Mouse (Mus musculus): ENCODE measurements around the gene Igf2r. TPM values are rescaled to one million over a fixed set of nuclear protein-coding genes. Genes with fewer than 3 reads are reported as not detected.

Gene Igf2r
- 26.6 and 36.2 TPM in 2 replicates for polyA plus RNA-seq (2015; fragmentation: Nextera tagmentation; extraction: Ambion mirVana)

GRCm38 (mm10) chr17:12769380-12769921 lies at the start of gene Igf2r:
Gene Igf2r, minus strand, starts transcription at chr17:12769664.
- peak; percentile 84 for ATAC-seq
- H3K36me3 ChIP-seq (ENCODE audit: control insufficient read depth, insufficient read depth, low read length) = peaks cover 13% of the 10 kb centered on the region; the same call in 1 of the 2 replicates
- WGBS = 39% methylated on average over 67 of the region's 67 CpGs

GRCm38 (mm10) chr17:12815885-12816284 lies 46.4 kb upstream of the Igf2r start:
- Histone ChIP-seq H3K9ac (ENCODE audit: low read depth, low read length) (no peak overlapping the region), H3K4me3 (ENCODE audit: low read length) (no peak overlapping the region), H3K27me3 (replicated peaks; ENCODE audit: control insufficient read depth, insufficient read depth, low read length) (no peaks in the 10 kb centered on the region), H3K27ac (ENCODE audit: low read length) (no peak overlapping the region), H3K36me3 (ENCODE audit: control insufficient read depth, insufficient read depth, low read length) (peaks cover 34% of the 10 kb centered on the region), H3K4me1 (ENCODE audit: control insufficient read depth, insufficient read depth, low read length) (no peaks in the 10 kb centered on the region), H3K9me3 (ENCODE audit: control insufficient read depth, low read length) (peaks cover 28% of the 10 kb centered on the region), H3K4me2 (ENCODE audit: low read depth, low read length) (no peak overlapping the region)
- 92% methylated on average over 4 of the region's 4 CpGs for WGBS
- no peak for ATAC-seq

More at GRCm38 (mm10) chr17:12769380-12769921, at the start of gene Igf2r:
- H3K4me3 ChIP-seq (ENCODE audit: low read length) = peak within 1 kb of the TSS; percentile 67
- peak within 1 kb of the TSS; percentile 82 for H3K27ac ChIP-seq (ENCODE audit: low read length)
- H3K4me1 ChIP-seq (ENCODE audit: control insufficient read depth, insufficient read depth, low read length) = peaks cover 16% of the 10 kb centered on the region; the same call in 1 of the 2 replicates
- H3K9ac ChIP-seq (ENCODE audit: low read depth, low read length) = peak within 1 kb of the TSS; percentile 83
- no peaks in the 10 kb centered on the region for H3K27me3 ChIP-seq (replicated peaks; ENCODE audit: control insufficient read depth, insufficient read depth, low read length)
- peak within 1 kb of the TSS; percentile 38 for H3K4me2 ChIP-seq (ENCODE audit: low read depth, low read length)
- no peaks in the 10 kb centered on the region for H3K9me3 ChIP-seq (ENCODE audit: control insufficient read depth, low read length)

DNA sequence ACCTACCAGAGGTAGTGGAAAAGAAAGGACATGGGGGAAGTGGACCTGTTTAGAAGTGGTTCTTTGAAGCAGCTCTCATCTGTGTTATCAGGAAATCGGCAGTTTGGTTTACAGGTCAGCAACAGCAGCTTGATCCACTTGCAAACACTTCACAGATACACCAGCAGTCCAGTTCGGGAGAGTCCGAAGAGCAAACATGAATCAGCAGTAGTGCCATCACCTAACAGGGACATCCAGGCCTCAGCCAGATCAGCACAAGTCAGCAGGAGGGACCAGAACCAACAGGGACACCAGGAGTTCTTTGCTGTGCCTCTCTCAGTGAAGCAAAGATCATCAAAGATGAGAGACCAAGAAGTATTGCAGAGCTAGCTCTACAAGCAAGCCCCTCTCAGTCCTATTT lies 45.0 kb upstream of the Igf2r start:
- ATAC-seq = no peak
- no peak overlapping the region for H3K9ac ChIP-seq (ENCODE audit: low read depth, low read length)
- no peaks in the 10 kb centered on the region for H3K27me3 ChIP-seq (replicated peaks; ENCODE audit: control insufficient read depth, insufficient read depth, low read length)
- 65% methylated on average over 3 of the region's 3 CpGs for WGBS
- H3K36me3 ChIP-seq (ENCODE audit: control insufficient read depth, insufficient read depth, low read length) = peaks cover 25% of the 10 kb centered on the region
- H3K27ac ChIP-seq (ENCODE audit: low read length) = no peak overlapping the region
- no peak overlapping the region for H3K4me3 ChIP-seq (ENCODE audit: low read length)
- peaks cover 21% of the 10 kb centered on the region for H3K9me3 ChIP-seq (ENCODE audit: control insufficient read depth, low read length)
- H3K4me1 ChIP-seq (ENCODE audit: control insufficient read depth, insufficient read depth, low read length) = peaks cover 10% of the 10 kb centered on the region
- H3K4me2 ChIP-seq (ENCODE audit: low read depth, low read length) = no peak overlapping the region

- Histone ChIP-seq H3K4me1 (ENCODE audit: control insufficient read depth, insufficient read depth, low read length) (peaks cover 18% of the 10 kb centered on the region), H3K4me2 (ENCODE audit: low read depth, low read length) (no peak overlapping the region), H3K4me3 (ENCODE audit: low read length) (no peak overlapping the region), H3K27ac (ENCODE audit: low read length) (peak overlapping the region; percentile 94; the same call in 1 of the 2 replicates), H3K9ac (ENCODE audit: low read depth, low read length) (no peak overlapping the region), H3K9me3 (ENCODE audit: control insufficient read depth, low read length) (peaks cover 4% of the 10 kb centered on the region), H3K36me3 (ENCODE audit: control insufficient read depth, insufficient read depth, low read length) (peaks cover 4% of the 10 kb centered on the region; the same call in 1 of the 2 replicates), H3K27me3 (replicated peaks; ENCODE audit: control insufficient read depth, insufficient read depth, low read length) (no peaks in the 10 kb centered on the region)
- peak; percentile 10; the same call in 1 of the 2 replicates for ATAC-seq
- 95% methylated on average over 1 of the region's 1 CpGs for WGBS
Observed at GRCm38 (mm10) chr17:12810973-12811303, 41.5 kb upstream of the Igf2r start.

GRCm38 (mm10) chr17:12810103-12810972 lies 40.9 kb upstream of the Igf2r start:
- H3K4me3 ChIP-seq (ENCODE audit: low read length) = no peak overlapping the region
- peaks cover 4% of the 10 kb centered on the region; the same call in 1 of the 2 replicates for H3K36me3 ChIP-seq (ENCODE audit: control insufficient read depth, insufficient read depth, low read length)
- H3K9ac ChIP-seq (ENCODE audit: low read depth, low read length) = peak overlapping the region; percentile 64
- peak; percentile 91 for ATAC-seq
- peaks cover 4% of the 10 kb centered on the region for H3K9me3 ChIP-seq (ENCODE audit: control insufficient read depth, low read length)
- no peaks in the 10 kb centered on the region for H3K27me3 ChIP-seq (replicated peaks; ENCODE audit: control insufficient read depth, insufficient read depth, low read length)
- peak overlapping the region; percentile 94 for H3K27ac ChIP-seq (ENCODE audit: low read length)
- H3K4me2 ChIP-seq (ENCODE audit: low read depth, low read length) = peak overlapping the region; percentile 14; the same call in 1 of the 2 replicates
- WGBS = 10% methylated on average over 14 of the region's 14 CpGs
- H3K4me1 ChIP-seq (ENCODE audit: control insufficient read depth, insufficient read depth, low read length) = peaks cover 18% of the 10 kb centered on the region

- 86% methylated on average over 6 of the region's 6 CpGs for WGBS
- Histone ChIP-seq H3K27ac (ENCODE audit: low read length) (peak overlapping the region; percentile 59; the same call in 1 of the 2 replicates), H3K4me2 (ENCODE audit: low read depth, low read length) (no peak overlapping the region), H3K4me3 (ENCODE audit: low read length) (no peak overlapping the region), H3K4me1 (ENCODE audit: control insufficient read depth, insufficient read depth, low read length) (peaks cover 18% of the 10 kb centered on the region), H3K27me3 (replicated peaks; ENCODE audit: control insufficient read depth, insufficient read depth, low read length) (no peaks in the 10 kb centered on the region), H3K36me3 (ENCODE audit: control insufficient read depth, insufficient read depth, low read length) (no peaks in the 10 kb centered on the region), H3K9me3 (ENCODE audit: control insufficient read depth, low read length) (peaks cover 4% of the 10 kb centered on the region), H3K9ac (ENCODE audit: low read depth, low read length) (0 out of 2 replicates have a peak overlapping the region, but pooled peaks have one; percentile 21)
- ATAC-seq = no peak
Observed at GRCm38 (mm10) chr17:12808851-12809250, 39.4 kb upstream of the Igf2r start.

- Histone ChIP-seq H3K4me2 (ENCODE audit: low read depth, low read length) (no peak overlapping the region), H3K27me3 (replicated peaks; ENCODE audit: control insufficient read depth, insufficient read depth, low read length) (no peaks in the 10 kb centered on the region), H3K36me3 (ENCODE audit: control insufficient read depth, insufficient read depth, low read length) (no peaks in the 10 kb centered on the region), H3K4me3 (ENCODE audit: low read length) (no peak overlapping the region), H3K27ac (ENCODE audit: low read length) (no peak overlapping the region), H3K9me3 (ENCODE audit: control insufficient read depth, low read length) (no peaks in the 10 kb centered on the region), H3K9ac (ENCODE audit: low read depth, low read length) (no peak overlapping the region), H3K4me1 (ENCODE audit: control insufficient read depth, insufficient read depth, low read length) (peaks cover 19% of the 10 kb centered on the region)
- ATAC-seq = no peak
Observed at GRCm38 (mm10) chr17:12804584-12805445, 35.4 kb upstream of the Igf2r start.

DNA sequence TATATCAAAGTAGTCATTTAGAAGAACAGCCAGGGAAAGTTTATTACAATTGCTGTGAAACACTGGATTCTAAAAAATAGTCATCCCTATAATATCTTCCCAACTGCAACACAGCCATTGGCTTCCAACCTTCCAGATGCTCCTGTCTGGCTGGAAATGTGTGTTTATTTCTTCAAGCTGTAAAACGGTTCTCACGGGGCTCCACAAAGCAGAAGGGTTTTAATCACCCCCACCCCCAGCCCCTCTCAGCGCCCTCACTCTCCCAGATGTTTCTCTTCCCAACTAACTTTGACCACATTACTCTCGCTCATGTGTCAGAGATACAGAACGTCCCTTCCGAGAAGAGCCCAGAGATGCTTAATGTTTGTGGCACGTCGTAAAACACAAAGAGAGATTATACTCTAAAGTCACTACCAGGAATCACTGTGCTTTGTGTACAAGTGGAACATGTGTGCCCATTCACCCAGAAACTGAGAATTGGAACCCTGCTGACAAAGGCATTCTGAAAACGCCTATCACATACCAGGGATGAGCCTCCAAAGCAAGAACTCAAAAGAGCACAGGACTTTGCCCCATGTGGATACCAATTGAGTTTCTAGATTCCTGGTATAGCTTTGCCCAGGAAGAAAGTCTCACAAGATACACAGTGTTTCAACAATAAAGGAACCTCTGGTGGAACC lies 32.5 kb upstream of the Igf2r start:
- Histone ChIP-seq H3K27ac (ENCODE audit: low read length) (peak overlapping the region; percentile 10), H3K4me1 (ENCODE audit: control insufficient read depth, insufficient read depth, low read length) (peaks cover 18% of the 10 kb centered on the region), H3K9me3 (ENCODE audit: control insufficient read depth, low read length) (no peaks in the 10 kb centered on the region), H3K4me3 (ENCODE audit: low read length) (no peak overlapping the region), H3K27me3 (replicated peaks; ENCODE audit: control insufficient read depth, insufficient read depth, low read length) (no peaks in the 10 kb centered on the region), H3K36me3 (ENCODE audit: control insufficient read depth, insufficient read depth, low read length) (no peaks in the 10 kb centered on the region), H3K4me2 (ENCODE audit: low read depth, low read length) (no peak overlapping the region), H3K9ac (ENCODE audit: low read depth, low read length) (no peak overlapping the region)
- WGBS = 34% methylated on average over 9 of the region's 9 CpGs
- ATAC-seq = no peak

Measured in intestine, embryonic 16.5 days (tissue).